Mouse (Mus musculus): ENCODE measurements around the gene Tfcp2l1. TPM values are rescaled to one million over a fixed set of nuclear protein-coding genes. Genes with fewer than 3 reads are reported as not detected.
A peak's percentile ranks its signal among the peaks of the same experiment; 100 is the strongest.
"Not testable (repeated sequence)": the region's sequence is repeated elsewhere in the genome, so short reads cannot be mapped to it uniquely, and the experiment has no call there.

The Tfcp2l1 gene
- under 1 TPM; 0.39 to 0.41 TPM for total RNA-seq (2021)
- long read RNA-seq, experiment 1 = 0 reads
- long read RNA-seq, experiment 2 = 0 reads

- DNase-seq = peak; percentile 70 to 82
- intact Hi-C loops (cut with DNase I) = loop anchor here (10.0 kb wide), 1 partner anchor 127 kb away; no protein-coding TSS in a partner anchor
Measured at GRCm38 (mm10) chr1:118627781-118628464, at the start of gene Tfcp2l1. Tfcp2l1 (plus strand) TSS chr1:118627945.

GRCm38 (mm10) chr1:118580174-118580702 lies 47.5 kb upstream of the Tfcp2l1 start:
- no peak for DNase-seq
- intact Hi-C loops (cut with DNase I) = no loop called here

GRCm38 (mm10) chr1:118581179-118581578 lies 46.6 kb upstream of the Tfcp2l1 start:
- intact Hi-C loops (cut with DNase I) = no loop called here

GRCm38 (mm10) chr1:118589721-118590120 lies 38.0 kb upstream of the Tfcp2l1 start:
- DNase-seq = peak in 1 of 2 experiments; percentile 15
- intact Hi-C loops (cut with DNase I) = no loop called here

More at GRCm38 (mm10) chr1:118581179-118581578, 46.6 kb upstream of the Tfcp2l1 start:
- DNase-seq = no peak

GRCm38 (mm10) chr1:118592933-118593332 lies 34.8 kb upstream of the Tfcp2l1 start:
- DNase-seq = peak; percentile 29 to 44
- intact Hi-C loops (cut with DNase I) = no loop called here

- intact Hi-C loops (cut with DNase I) = no loop called here
- DNase-seq = no peak
Measured at GRCm38 (mm10) chr1:118595395-118595794, 32.4 kb upstream of the Tfcp2l1 start.

GRCm38 (mm10) chr1:118597475-118598213 lies 30.1 kb upstream of the Tfcp2l1 start:
- intact Hi-C loops (cut with DNase I) = no loop called here
- no peak for DNase-seq

DNA sequence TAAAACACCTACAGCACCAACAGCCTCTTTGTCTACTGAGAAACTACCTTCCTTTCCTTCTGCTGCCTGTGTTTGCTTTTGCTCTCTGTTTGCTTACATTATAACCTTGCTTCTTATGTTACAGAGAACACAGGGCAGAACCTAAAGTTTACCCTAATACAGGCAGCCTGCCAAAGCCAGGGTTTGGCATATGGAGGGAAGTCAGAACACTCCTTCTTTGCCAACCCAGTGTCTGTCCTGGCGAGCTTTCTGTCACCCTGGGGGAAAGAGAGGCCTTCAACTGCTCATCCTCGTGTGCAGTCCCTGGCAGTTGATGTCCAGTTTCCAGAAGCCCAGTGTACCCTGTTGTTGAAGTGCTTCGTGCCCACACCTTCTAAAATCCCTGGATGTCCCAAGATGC lies 29.4 kb upstream of the Tfcp2l1 start:
- no peak for DNase-seq
- intact Hi-C loops (cut with DNase I) = no loop called here

DNA sequence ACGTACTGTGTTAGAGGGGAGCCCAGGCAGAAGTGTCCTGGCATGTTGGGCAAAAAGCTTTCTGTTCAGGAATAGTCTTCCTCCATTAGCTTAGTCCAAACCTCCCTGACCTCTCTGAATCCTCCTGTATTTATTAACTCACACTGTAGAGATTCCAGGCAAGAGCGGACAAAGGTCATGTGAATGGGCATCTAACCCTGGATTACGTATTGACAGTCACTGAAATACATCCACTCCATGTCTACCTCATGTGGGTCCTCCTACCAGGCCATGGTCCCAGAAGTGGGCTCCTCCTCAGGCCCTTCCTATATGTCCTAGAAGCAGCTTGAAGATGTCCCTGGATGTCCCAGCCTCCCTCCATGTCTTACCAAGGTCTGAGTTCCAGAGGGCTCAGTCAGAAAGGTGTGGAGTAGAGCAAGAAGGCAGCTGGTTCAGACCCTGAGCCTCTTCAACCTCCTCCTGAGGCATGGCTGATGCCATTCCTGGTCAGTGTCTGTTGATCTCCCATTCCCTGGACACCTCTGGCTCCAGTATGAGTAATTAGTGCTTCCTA lies 14.0 kb upstream of the Tfcp2l1 start:
- DNase-seq = no peak
- intact Hi-C loops (cut with DNase I) = no loop called here

DNA sequence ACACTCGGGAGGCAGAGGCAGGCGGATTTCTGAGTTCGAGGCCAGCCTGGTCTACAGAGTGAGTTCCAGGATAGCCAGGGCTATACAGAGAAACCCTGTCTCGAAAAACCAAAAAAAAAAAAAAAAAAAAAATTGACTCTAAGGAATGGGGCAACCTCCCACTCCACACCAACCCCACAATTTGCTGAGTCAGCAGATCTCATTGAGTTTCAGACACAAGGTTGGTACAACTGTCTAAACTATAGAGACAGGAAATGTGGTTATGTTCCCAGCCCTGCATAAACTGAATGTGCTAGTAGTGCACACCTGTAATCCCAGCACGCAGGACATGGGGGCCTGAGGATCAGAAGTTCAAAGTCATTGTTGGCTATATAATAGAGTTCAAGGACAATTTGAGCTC lies 6.7 kb upstream of the Tfcp2l1 start:
- DNase-seq = not testable (repeated sequence)
- intact Hi-C loops (cut with DNase I) = loop anchor here (10.0 kb wide), 1 partner anchor 134 kb away; no protein-coding TSS in a partner anchor

GRCm38 (mm10) chr1:118622857-118623256 lies 4.9 kb upstream of the Tfcp2l1 start:
- intact Hi-C loops (cut with DNase I) = loop anchor here (10.0 kb wide), 1 partner anchor 132 kb away; no protein-coding TSS in a partner anchor

DNA sequence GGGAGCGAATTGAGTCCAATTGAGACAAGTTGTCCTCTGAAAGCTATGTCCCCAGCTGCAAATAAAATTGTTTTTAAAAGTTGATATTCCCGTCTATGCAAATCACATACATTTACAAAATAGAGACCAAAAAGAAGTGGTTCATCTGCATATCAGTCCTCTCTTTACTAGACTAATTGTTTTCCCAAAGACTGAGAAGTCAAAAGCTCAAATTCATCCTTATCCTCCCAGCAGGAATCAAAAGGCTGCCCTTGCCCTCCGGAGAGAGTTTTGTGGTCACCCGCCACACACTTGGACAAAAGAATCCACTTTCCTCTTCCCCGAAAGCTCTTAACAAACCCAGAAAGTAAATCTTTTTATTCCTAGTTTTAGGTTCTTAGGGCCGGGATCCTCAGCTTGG lies 2.3 kb upstream of the Tfcp2l1 start:
- intact Hi-C loops (cut with DNase I) = loop anchor here (10.0 kb wide), 1 partner anchor 129 kb away; no protein-coding TSS in a partner anchor

More at GRCm38 (mm10) chr1:118622857-118623256, 4.9 kb upstream of the Tfcp2l1 start:
- no peak for DNase-seq

DNA sequence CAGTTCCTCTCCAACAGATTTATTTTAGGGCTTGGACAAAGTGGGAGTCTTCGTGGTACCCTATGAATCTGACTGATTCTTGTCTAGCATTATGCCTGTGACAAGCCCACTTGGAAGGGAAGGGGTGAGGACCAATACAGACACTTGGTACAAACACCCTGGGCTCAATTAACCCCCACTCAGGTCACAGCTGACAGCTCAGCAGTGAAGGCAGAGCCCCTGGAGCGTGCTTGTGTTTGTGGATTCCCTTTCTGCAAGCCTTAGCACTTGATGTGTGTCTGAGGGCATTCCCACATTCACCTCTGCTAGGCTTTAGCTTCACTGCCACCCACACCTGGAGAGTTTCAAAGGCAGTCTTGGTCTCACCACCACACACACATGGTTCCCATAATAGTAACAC lies 1.8 kb upstream of the Tfcp2l1 start:
- DNase-seq = no peak
- intact Hi-C loops (cut with DNase I) = loop anchor here (10.0 kb wide), 1 partner anchor 129 kb away; no protein-coding TSS in a partner anchor

More for the DNA sequence above, 2.3 kb upstream of the Tfcp2l1 start:
- no peak for DNase-seq

DNA sequence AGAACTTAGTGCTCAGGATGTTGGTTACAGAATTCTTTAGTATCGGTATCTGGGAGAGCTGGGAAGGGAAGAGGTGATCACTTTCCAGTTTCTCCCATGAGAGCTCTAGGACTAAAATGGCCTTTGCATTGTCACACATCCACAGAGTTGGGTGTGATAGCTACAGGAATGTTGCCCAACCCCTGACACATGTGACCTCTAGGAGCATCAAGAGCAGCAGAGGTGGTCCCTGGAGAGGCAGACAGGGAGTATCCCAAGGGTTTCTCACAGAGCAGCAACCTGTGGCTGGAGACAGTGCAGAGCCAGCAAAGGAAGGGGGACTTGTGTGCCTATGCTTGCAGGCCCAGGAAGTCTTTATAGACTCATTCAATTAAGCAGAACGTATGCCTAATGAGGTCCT lies 1.3 kb upstream of the Tfcp2l1 start:
- intact Hi-C loops (cut with DNase I) = loop anchor here (10.0 kb wide), 1 partner anchor 128 kb away; no protein-coding TSS in a partner anchor
- DNase-seq = no peak

GRCm38 (mm10) chr1:118633415-118633980 lies 5.8 kb downstream of the Tfcp2l1 start:
- intact Hi-C loops (cut with DNase I) = no loop called here
- no peak for DNase-seq

DNA sequence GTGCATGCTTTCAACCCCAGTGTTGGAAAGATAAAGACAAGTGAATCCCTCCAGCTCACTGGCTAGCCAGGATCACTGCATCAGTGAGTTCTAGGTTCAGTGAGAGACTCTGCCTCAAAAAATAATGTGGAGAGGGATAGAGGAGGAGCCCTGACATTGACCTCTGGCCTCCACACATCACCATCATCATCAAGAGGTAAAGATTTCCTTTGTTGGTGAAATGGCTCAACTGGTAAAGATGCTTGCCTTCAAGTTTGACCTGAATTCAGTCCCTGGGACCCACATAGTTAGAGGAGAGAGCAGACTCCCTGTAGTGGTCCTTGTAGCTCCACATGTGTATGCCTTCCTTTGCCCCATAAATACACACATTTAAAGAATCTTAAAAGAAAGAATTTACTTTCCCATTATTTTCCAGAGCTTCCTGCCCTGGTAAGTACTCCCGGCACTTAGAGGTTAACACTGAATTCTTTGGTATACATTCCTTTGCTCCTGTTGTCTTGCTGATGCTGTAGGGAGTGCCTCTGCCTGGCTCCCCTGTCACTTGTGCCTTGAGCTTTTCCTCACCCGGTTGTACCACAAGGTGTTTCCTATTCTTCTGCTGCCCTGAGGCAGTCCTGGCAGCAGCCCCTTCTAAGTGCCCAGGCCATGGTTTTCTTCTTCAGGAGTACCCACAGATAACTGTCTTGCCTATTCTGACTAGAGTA lies 14.7 kb downstream of the Tfcp2l1 start:
- DNase-seq = no peak
- intact Hi-C loops (cut with DNase I) = no loop called here

GRCm38 (mm10) chr1:118643138-118643979 lies 15.6 kb downstream of the Tfcp2l1 start:
- intact Hi-C loops (cut with DNase I) = no loop called here
- no peak for DNase-seq

- DNase-seq = no peak
- intact Hi-C loops (cut with DNase I) = no loop called here
Measured at GRCm38 (mm10) chr1:118645701-118646100, 18.0 kb downstream of the Tfcp2l1 start.

GRCm38 (mm10) chr1:118648015-118648414 lies 20.3 kb downstream of the Tfcp2l1 start:
- intact Hi-C loops (cut with DNase I) = no loop called here
- DNase-seq = no peak
